10 mouse cellular contexts compared by ENCODE assay signal in genomic region chr13:20134395-20135225, GRCm38 (mm10). TPM values are rescaled to one million over a fixed set of nuclear protein-coding genes. Genes with fewer than 3 reads are reported as not detected.
DNase-seq lines count a peak whose midpoint lies in the region; ATAC-seq lines count a peak whose summit lies in the region.
"Had no signal": no experiment of that assay in that cellular context is flagged by ENCODE, and none has a peak within 500 bp of the region (broad histone marks: within the 10 kb centered on the region; RNA-seq: fewer than 3 reads in every experiment).

No protein-coding gene starts in this region.

- no peak overlapping the region for H3K4me2 ChIP-seq in lung, embryonic 16.5 days (ENCODE audit: low read depth, low read length)
- no peak overlapping the region for H3K4me2 ChIP-seq in embryonic facial prominence, embryonic 13.5 days
- H3K4me2 ChIP-seq: neural tube, embryonic 12.5 days had no signal

- 0 out of 2 replicates have a peak, but pooled peaks have one; percentile 35 for ATAC-seq in lung, embryonic 16.5 days (ENCODE audit: low read depth)
- 0 out of 2 replicates have a peak, but pooled peaks have one; percentile 54 for ATAC-seq in embryonic facial prominence, embryonic 13.5 days (ENCODE audit: insufficient number of reproducible peaks, insufficient read depth, low FRiP score, low TSS enrichment, low read depth)
- peak; percentile 69 for ATAC-seq in inflammation-experienced regulatory T-cells, adult 6 months

- no peaks in the 10 kb centered on the region for H3K36me3 ChIP-seq in lung, embryonic 16.5 days (ENCODE audit: control insufficient read depth, insufficient read depth, low read length)
- no peaks in the 10 kb centered on the region for H3K36me3 ChIP-seq in embryonic facial prominence, embryonic 13.5 days
- H3K36me3 ChIP-seq: neural tube, embryonic 12.5 days had no signal

- DNase-seq in lung, postnatal 14 days = no peak
- DNase-seq in thymus, postnatal 10 days (ENCODE audit: low spot score in 2 of 2) = peak; percentile 14 to 19
- DNase-seq in cerebellum, adult 18-20 months = no peak
- no peak for DNase-seq in cerebellum, postnatal 25 days
- no peak for DNase-seq in urinary bladder, postnatal 36 days (ENCODE audit: low spot score in 2 of 2)
- DNase-seq: cerebellum, adult 11-12 months had no signal

- WGBS in lung, embryonic 16.5 days = 77% methylated on average over 18 of the region's 18 CpGs
- 74% methylated on average over 18 of the region's 18 CpGs for WGBS in embryonic facial prominence, embryonic 13.5 days

- H3K4me3 ChIP-seq in lung, embryonic 16.5 days (ENCODE audit: low read length) = no peak overlapping the region
- H3K4me3 ChIP-seq in embryonic facial prominence, embryonic 13.5 days = no peak overlapping the region
- H3K4me3 ChIP-seq: neural tube, embryonic 12.5 days had no signal

- no peaks in the 10 kb centered on the region for H3K9me3 ChIP-seq in lung, embryonic 16.5 days (ENCODE audit: control insufficient read depth, low read length)
- H3K9me3 ChIP-seq in embryonic facial prominence, embryonic 13.5 days = no peaks in the 10 kb centered on the region
- H3K9me3 ChIP-seq: neural tube, embryonic 12.5 days had no signal

- peak overlapping the region; percentile 75 for H3K27ac ChIP-seq in lung, embryonic 16.5 days (ENCODE audit: low read length)
- peak overlapping the region; percentile 49 for H3K27ac ChIP-seq in embryonic facial prominence, embryonic 13.5 days
- H3K27ac ChIP-seq: neural tube, embryonic 12.5 days had no signal

- H3K4me1 ChIP-seq in lung, embryonic 16.5 days (replicated peaks; ENCODE audit: control insufficient read depth, insufficient read depth, low read length) = peaks cover 51% of the 10 kb centered on the region
- peaks cover 35% of the 10 kb centered on the region for H3K4me1 ChIP-seq in embryonic facial prominence, embryonic 13.5 days

- H3K27me3 ChIP-seq in lung, embryonic 16.5 days (ENCODE audit: control insufficient read depth, insufficient read depth, low read depth, low read length) = no peaks in the 10 kb centered on the region
- no peaks in the 10 kb centered on the region for H3K27me3 ChIP-seq in embryonic facial prominence, embryonic 13.5 days
- H3K27me3 ChIP-seq: neural tube, embryonic 12.5 days had no signal

- no peak overlapping the region for H3K9ac ChIP-seq in lung, embryonic 16.5 days (ENCODE audit: low read length)
- no peak overlapping the region for H3K9ac ChIP-seq in embryonic facial prominence, embryonic 13.5 days
- H3K9ac ChIP-seq: neural tube, embryonic 12.5 days had no signal

RNA-seq across cellular contexts. Expression of gene Elmo1, which starts 44.2 kb away (rescaled TPM):
- 43.9 and 44.3 TPM in 2 replicates for polyA plus RNA-seq in lung, embryonic 16.5 days (2015; fragmentation: Nextera tagmentation; extraction: Ambion mirVana)
- polyA plus RNA-seq in embryonic facial prominence, embryonic 13.5 days (2015; fragmentation: Nextera tagmentation; extraction: Ambion mirVana) = 15.6 and 18.1 TPM in 2 replicates
- polyA plus RNA-seq in inflammation-experienced regulatory T-cells, adult 6 months (2017; shearing (Covaris generic)) = 100 to 1,000 TPM in 2 of 3 experiments, 10 to 100 TPM in 1; 94.0 to 116 (median 111) TPM

Comparison
In these comparisons a context has a peak if more than half of its experiments do, and no peak if none do; other contexts are left out.
1. DNase-seq: peak in thymus, postnatal 10 days (2 of 2); none in lung, postnatal 14 days (single experiment), cerebellum, adult 18-20 months (0 of 2), cerebellum, postnatal 25 days (0 of 2) and urinary bladder, postnatal 36 days (0 of 2).
2. Peak in every context shown above with its lines, with median percentiles within 50 percentile points of each other: ATAC-seq.